Mouse (Mus musculus) layer of hippocampus, postnatal 14 days (tissue): ENCODE measurements around the gene Zfp618. TPM values are rescaled to one million over a fixed set of nuclear protein-coding genes. Genes with fewer than 3 reads are reported as not detected.

ENCODE experiments used
- DNase-seq, 2 experiments: peaks; one replicate each; pipeline ENCODE4 v3.0.0; 2021 to 2022; ENCODE audit warnings: low spot score in 2 of 2, mixed read lengths in 1 of 2
- total RNA-seq, 2 experiments: library from RNA; stranded (reverse); gene quantifications; 2 replicates each; pipeline ENCODE4 v1.2.3; 2021

Gene Zfp618
- total RNA-seq, 2 experiments from 2014 or later: 3.7 to 4.7 TPM

DNA sequence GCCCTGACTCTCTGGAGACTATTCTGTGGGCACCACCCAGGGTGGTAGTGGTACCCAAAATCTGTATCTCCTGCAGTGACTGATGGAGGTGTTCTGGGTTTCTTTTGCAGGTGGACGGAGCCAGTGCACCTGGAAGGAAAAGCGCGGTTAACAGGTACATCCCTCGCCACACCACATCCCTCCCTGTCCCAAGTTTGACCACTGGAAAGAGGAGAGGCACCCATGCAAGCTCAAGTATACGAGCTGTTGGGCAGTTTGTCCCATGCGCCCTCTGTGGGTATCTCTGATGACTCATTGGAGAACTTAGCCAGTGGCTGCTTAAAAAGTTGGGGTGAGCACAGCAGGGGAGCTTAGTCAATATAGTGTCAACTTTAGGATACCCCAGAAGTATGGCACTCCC lies 96.0 kb downstream of the Zfp618 start:
- no peak for DNase-seq

- DNase-seq: no peak
These were observed 98.0 kb downstream of the Zfp618 start for GRCm38 (mm10) chr4:63063360-63063759.

DNA sequence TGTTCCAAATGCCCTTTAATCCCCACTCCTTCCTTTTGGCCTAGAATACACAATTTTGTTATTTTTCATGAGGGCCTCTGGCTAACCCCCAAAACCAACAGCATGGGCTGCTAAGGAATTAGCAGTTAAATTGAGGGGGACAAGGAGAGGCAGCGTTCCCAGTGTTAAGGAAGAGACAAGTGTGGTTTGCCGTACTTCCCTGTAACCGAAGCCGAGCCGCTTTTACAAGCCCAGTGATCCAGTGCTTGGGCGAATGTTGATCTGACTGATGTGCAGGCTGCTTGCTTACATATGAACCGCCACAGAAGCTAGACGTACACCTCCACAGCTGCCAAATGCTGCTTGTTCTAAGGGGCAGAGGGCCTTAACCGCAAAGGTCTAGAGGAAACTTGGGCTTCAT lies 99.5 kb downstream of the Zfp618 start:
- DNase-seq: no peak

DNA sequence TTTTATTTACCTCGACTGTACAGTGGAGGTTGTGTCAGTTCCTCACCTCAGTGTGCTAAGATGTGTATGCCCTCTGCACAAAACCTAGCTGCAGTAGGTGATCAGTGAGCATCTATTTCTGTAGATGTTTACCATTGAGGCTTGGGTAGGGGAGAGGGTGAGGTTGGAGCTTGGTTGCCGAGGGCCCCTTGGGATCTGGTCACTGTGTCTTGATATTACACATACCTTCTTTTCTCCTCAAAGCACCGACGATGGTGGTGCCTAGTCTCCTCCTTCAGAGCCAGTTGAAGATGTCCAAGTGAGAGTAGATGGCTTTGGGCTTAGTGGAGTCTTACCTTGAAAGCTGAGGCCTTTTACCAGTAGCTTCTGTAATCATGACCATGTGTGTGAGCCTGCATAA lies 101.4 kb downstream of the Zfp618 start:
- DNase-seq: no peak

DNA sequence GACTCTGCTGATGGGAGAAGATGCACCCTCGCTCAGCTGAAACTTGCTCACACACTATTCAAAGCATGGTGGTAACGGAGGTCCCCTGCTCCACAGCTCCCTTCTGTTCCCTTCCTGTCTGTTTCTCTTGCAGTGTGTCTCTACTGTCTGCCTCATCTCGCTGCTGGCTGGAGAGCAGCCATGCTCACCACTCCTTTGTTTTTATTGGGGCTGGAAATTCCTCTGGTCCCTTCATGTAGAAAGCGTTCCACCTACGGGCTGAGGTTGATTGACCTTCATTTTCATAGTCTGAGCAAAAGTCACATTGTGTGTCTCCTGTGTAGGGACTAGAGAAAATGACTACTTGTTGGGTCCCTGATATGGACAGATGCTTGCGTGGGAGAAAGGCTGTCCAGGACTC lies 102.4 kb downstream of the Zfp618 start:
- no peak for DNase-seq

GRCm38 (mm10) chr4:63068499-63069175 lies 103.3 kb downstream of the Zfp618 start:
- peak in 1 of 2 experiments; percentile 13 for DNase-seq

- DNase-seq: no peak
These were observed 106.3 kb downstream of the Zfp618 start for GRCm38 (mm10) chr4:63071413-63072260.

DNA sequence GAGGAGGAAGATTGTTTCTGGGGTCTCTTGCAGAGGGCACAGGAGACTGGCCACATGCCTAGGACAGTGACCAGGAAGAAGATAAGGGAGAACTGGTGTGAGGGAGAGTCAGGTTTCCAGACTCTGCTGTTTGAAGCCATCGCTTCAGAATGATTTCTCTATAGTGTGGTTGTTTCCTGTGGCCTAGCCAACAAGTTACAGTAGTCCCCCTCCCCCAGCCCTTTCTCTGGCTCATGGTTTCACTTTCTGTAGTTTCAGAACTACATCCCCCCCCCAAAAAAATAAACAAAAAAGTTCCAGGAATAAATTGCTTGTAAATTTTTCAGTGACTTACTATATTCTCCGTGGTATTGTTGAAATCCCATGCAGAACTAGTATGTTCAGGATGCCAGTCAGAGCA lies 107.8 kb downstream of the Zfp618 start:
- DNase-seq: no peak

- DNase-seq: peak in 1 of 2 experiments; percentile 13
These were observed 113.8 kb downstream of the Zfp618 start for GRCm38 (mm10) chr4:63079159-63079558.

DNA sequence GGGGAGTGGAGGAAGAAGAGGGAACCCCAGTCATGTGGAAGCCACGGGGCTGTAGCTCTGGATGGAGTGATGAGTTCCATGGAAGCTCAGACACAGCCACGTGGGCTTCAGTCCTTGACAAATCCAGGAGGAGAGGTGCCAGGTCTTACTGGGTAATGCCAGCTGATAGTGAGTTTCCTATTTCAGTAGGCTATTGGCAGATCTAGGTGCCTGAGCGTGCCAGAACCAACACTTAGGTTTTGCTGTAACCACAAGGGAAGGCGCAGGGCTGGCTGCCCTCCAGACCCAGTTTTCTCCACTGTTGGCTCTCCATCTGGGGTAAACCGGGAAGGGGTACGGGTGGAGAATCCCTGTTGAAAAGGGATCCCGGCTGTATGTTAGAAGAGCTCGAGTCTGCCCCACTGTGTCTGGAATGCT lies 119.1 kb downstream of the Zfp618 start:
- peak; percentile 45 to 57 for DNase-seq

DNA sequence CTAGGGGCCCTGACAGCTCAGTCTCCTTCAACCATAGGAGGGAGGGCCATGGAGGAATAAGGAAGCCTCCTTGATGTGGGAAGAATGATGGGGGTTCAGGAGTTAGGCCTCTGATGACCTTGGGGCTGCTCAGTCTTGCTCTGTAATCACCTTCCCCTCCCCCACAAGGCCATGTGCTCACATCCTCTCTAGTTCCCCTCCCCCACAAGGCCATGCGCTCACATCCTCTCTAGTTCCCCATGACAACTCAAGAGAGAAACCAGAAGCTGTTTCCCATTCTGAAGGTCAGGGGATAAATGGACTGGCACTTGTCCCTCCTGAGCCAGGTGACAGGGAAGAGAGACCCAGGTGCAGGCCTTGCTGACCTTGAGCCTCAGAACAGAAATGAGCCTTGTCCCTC lies 124.1 kb downstream of the Zfp618 start:
- no peak for DNase-seq

- no peak for DNase-seq
These were observed 125.8 kb downstream of the Zfp618 start for GRCm38 (mm10) chr4:63091151-63091550.

DNA sequence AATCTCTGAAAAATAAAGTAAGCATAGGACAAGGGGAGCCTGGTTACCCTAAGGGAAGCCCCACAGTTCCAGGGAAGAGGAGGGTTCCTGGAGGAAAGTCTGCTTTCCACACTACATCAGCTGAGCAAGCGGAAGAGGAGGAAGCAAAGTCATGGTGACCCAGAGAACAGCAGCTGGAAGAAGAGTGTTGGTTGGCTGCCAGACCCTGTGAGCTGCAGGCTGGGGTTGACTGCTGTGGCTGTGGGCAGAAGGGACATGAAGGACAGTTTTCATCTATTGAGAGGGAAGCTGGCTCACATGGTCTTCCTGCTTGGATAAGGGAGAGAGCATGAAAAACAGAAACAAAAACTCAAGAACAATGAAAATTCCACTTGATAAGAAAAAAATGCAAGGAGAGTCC lies 132.2 kb downstream of the Zfp618 start:
- no peak for DNase-seq

DNA sequence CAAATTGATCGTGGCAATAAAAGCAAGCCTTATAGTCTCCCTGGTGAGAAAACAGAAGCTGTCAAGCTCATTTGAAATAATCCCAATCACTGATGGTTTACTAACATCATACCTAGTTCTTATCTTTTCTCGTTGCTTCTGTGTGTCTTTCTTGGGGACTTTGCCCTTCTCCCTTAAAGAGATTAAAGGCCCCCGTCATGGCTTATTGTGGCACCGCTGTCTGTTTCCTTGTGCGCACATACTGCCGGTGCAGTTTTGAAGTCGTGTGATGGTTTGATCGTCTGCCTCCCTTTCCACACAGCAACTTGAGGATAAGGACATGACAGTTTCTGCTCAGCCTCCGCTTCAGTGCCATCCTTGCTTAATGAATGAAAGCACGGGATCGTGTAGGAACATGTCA lies 135.1 kb downstream of the Zfp618 start:
- no peak for DNase-seq

- no peak for DNase-seq
These were observed 136.7 kb downstream of the Zfp618 start for GRCm38 (mm10) chr4:63102025-63102424.

GRCm38 (mm10) chr4:63105651-63106050 lies 140.3 kb downstream of the Zfp618 start:
- no peak for DNase-seq

DNA sequence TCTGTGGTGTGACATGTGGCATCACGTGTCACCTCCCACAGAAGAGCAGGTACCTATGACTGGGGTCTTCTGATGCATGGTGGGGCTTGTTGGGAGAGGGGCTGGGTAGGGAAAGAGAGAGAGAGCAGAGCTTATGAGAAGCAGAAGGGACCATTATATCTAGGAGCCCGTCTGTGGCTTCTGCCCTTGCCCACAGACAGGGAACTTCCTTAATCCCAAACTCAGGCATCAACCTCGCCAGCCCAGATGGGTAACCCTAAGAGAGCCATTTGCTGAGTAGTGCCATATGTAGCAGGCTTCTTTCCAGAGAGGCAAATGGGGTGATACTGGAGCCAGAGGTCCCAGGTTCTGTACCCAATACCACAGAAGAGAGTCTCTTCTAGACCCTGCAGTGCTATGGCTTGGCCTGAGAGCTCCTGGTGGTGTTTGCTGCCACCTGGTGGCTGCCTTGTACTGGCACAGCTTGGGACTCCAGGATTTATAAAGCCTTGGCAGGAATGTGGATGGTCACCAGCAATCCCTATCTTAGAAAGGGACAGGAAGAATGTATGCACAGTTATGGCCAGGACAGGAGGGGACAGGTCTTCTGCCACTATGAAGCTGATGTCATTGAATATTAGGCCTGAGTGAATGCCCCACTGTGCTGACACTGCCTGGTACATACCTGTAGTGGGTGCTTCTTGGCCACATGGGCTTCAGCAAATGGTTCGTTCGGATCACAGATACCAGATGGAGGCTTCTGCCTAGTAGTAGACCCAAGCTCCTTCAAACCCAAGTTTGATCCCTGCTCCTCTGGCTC lies 153.5 kb downstream of the Zfp618 start:
- DNase-seq: peak; percentile 72 to 86

GRCm38 (mm10) chr4:63124861-63125466 lies 159.6 kb downstream of the Zfp618 start:
- peak; percentile 8 to 24 for DNase-seq

DNA sequence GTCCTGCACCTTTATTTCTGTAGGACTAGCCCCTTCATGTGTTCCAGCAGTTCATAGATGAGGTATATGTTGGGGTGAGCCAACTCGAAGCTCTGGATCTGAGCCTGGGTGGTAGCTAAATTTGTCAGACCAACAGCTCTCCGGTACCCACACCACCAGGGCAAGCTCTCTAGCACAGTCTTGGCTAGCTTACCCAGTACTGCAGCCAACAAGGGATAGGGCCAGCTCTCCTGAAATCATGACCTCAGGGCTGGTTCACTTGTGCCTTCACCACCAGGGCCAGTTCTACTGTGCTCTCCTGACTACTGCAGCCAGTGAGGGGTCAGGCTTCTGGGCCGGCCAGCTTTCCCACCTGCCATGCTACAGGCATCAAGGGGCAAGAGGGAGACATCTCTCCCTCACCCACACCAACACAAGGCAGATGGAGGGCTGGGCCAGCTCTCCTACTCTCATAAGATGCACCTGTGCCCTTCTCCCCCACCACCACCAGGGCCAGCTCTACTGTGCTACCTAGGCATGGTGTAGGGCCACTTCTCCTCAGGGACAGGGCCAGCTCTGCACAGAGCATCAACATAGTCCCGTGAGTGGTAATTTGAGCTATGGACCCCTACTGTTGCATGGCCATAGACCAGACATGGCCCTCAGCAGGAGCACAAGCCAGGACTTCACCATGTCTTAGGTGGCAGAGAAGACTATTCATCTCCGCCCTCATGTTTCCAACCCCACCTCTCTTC lies 164.7 kb downstream of the Zfp618 start:
- DNase-seq: no peak

DNA sequence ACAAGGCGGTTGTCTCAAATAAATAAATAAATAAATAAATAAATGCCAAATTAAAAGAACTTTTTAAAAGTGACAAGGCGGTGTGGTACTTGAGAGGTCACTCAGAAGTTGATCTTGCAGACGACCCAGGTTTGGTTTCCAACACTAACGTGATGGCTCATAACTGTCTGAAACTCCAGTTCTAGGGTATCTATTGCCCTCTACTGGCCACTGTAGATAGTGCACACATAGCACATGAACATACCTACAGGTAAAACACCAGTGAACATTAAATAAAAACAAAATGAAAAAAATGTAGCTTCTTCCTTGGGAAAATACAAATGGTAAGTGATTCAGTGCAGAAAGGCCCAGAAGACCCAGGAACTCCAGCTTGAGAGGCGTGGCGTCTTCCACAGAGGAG lies 181.9 kb downstream of the Zfp618 start:
- DNase-seq: no peak

GRCm38 (mm10) chr4:63151127-63151526 lies 185.8 kb downstream of the Zfp618 start:
- DNase-seq: peak in 1 of 2 experiments; percentile 24
